Mouse (Mus musculus) liver, embryonic 15.5 days (tissue): ENCODE results near the gene Tnfaip8l3. TPM values are rescaled to one million over a fixed set of nuclear protein-coding genes. Genes with fewer than 3 reads are reported as not detected.

Source experiments
- ATAC-seq: fragments of 200-750 bp; cut with Nextera tagmentation; 2 replicates; pipeline ENCODE4 v1.8.0; 2017; ENCODE audit warnings: moderate number of reproducible peaks, mild to moderate bottlenecking, moderate library complexity; ENCODE audit not compliant: insufficient read depth
- H3K27ac ChIP-seq: fragments of 300-500 bp; sonication (generic); replicated peaks from 2 replicates; pipeline ENCODE4 v1.5.1; 2015; ENCODE audit warnings: mild to moderate bottlenecking, inconsistent platforms
- H3K27me3 ChIP-seq: fragments of 300-500 bp; sonication (generic); 2 replicates; pipeline ENCODE4 v1.6.1; 2015; ENCODE audit warnings: mild to moderate bottlenecking, inconsistent platforms
- H3K36me3 ChIP-seq: fragments of 300-500 bp; sonication (generic); replicated peaks from 2 replicates; pipeline ENCODE4 v1.6.1; 2015; ENCODE audit warnings: moderate library complexity, mild to moderate bottlenecking, inconsistent platforms
- H3K4me1 ChIP-seq: fragments of 300-500 bp; sonication (generic); replicated peaks from 2 replicates; pipeline ENCODE4 v1.6.1; 2015; ENCODE audit warnings: inconsistent platforms
- H3K4me2 ChIP-seq: fragments of 300-500 bp; sonication (generic); 2 replicates; pipeline ENCODE4 v1.6.1; 2015; ENCODE audit warnings: moderate library complexity, mild to moderate bottlenecking, inconsistent platforms
- H3K4me3 ChIP-seq: fragments of 300-500 bp; sonication (generic); replicated peaks from 2 replicates; pipeline ENCODE4 v1.5.1; 2015; ENCODE audit warnings: mild to moderate bottlenecking, inconsistent platforms
- H3K9ac ChIP-seq: fragments of 300-500 bp; sonication (generic); 2 replicates; pipeline ENCODE4 v1.6.1; 2015; ENCODE audit warnings: moderate library complexity, mild to moderate bottlenecking, inconsistent platforms
- H3K9me3 ChIP-seq: fragments of 300-500 bp; sonication (generic); replicated peaks from 2 replicates; pipeline ENCODE4 v1.6.1; 2016; ENCODE audit warnings: inconsistent platforms
- WGBS: fragments of 180-500 bp; shearing (Covaris S2); methylation state at CpG from one replicate; pipeline ENCODE4 v1.1.7; 2015; ENCODE audit warnings: mixed read lengths; ENCODE audit not compliant: insufficient replicate concordance; 5-methylcytosine and 5-hydroxymethylcytosine counted together
- polyA plus RNA-seq: library from polyadenylated mRNA; unstranded; fragments of >200 nt; fragmentation: Nextera tagmentation; extraction: Ambion mirVana; gene quantifications from 2 replicates; pipeline ENCODE4 v1.2.1, GENCODE M21; 2015

Gene Tnfaip8l3
- polyA plus RNA-seq = 0.17 and 0.22 TPM in 2 replicates

DNA sequence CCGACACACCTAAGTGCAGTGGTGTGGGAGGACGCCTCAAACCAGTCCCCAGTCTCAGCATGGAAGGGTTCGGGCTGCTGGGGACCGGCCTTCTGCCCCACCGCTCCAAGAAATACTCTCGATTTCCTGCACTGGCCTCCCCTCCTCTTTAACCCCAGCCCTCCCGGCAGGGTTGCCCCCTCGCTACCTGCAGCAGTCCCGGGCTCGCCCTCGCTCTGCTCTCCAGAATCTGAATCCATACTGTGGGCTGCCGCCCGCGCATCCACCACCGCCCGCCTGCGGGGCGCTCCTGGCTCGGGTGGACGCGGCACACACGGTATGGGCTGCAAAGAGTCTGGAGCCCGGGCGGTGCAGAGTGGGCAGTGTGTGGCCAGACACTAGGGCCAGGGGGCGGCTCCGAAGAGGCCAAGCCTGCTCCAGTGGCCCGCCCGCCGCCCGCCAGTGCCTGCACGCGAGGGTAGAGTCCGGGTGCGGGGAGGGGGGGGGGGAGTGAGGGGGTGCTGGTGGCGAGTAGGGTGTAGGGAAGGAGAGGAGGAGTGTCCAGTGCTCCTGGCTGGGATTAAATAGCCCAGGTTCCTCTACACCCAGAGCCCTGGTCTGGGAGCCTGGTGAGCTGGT is at the start of gene Tnfaip8l3:
Gene Tnfaip8l3, minus strand, starts transcription at position 357 of the 618 bp plus-strand sequence.
- Histone ChIP-seq H3K9me3 (no peaks in the 10 kb centered on the region), H3K36me3 (no peaks in the 10 kb centered on the region), H3K9ac (no peak within 1 kb of the TSS), H3K4me2 (peak within 1 kb of the TSS; percentile 63), H3K4me1 (0 out of 2 replicates have a peak, but pooled peaks cover 4% of the 10 kb centered on the region), H3K27ac (no peak within 1 kb of the TSS), H3K27me3 (peaks cover 34% of the 10 kb centered on the region), H3K4me3 (peak within 1 kb of the TSS; percentile 48)
- peak; percentile 69 for ATAC-seq
- 1% methylated on average over 34 of the region's 35 CpGs for WGBS

GRCm38 (mm10) chr9:54112726-54113125 is 44.5 kb upstream of the Tnfaip8l3 start:
- no peak for ATAC-seq

GRCm38 (mm10) chr9:54098636-54099035 is 30.4 kb upstream of the Tnfaip8l3 start:
- H3K9me3 ChIP-seq = no peaks in the 10 kb centered on the region
- ATAC-seq = no peak
- H3K9ac ChIP-seq = no peak overlapping the region
- no peak overlapping the region for H3K27ac ChIP-seq
- no peaks in the 10 kb centered on the region for H3K36me3 ChIP-seq
- H3K4me1 ChIP-seq = no peaks in the 10 kb centered on the region
- no peak overlapping the region for H3K4me2 ChIP-seq
- H3K4me3 ChIP-seq = no peak overlapping the region
- no peaks in the 10 kb centered on the region for H3K27me3 ChIP-seq

More at GRCm38 (mm10) chr9:54112726-54113125, 44.5 kb upstream of the Tnfaip8l3 start:
- Histone ChIP-seq H3K4me2 (no peak overlapping the region), H3K36me3 (no peaks in the 10 kb centered on the region), H3K9me3 (no peaks in the 10 kb centered on the region), H3K27me3 (no peaks in the 10 kb centered on the region), H3K4me1 (no peaks in the 10 kb centered on the region), H3K4me3 (no peak overlapping the region), H3K9ac (no peak overlapping the region), H3K27ac (no peak overlapping the region)

DNA sequence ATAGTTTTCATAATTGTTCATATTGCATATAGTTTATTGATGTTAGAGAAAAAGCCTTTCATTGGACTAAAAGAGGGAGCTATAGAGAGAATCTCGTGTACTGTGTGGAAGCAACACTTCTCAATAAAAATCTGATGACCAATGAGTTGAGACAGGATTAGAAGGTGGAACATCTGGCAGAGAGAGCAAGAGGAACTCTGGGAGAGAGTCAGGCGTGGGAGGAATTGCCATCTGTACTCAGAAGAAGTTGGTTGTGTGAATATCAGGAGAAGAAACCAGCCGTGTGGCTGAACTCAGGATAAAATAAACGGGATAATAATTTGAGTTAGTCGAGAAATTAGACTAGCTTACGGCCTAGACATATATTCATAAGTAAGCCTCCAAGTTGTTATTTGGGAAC is 28.9 kb upstream of the Tnfaip8l3 start:
- Histone ChIP-seq H3K27me3 (no peaks in the 10 kb centered on the region), H3K9me3 (no peaks in the 10 kb centered on the region), H3K4me2 (no peak overlapping the region), H3K4me1 (no peaks in the 10 kb centered on the region), H3K9ac (no peak overlapping the region), H3K4me3 (no peak overlapping the region), H3K27ac (no peak overlapping the region), H3K36me3 (no peaks in the 10 kb centered on the region)
- ATAC-seq = no peak
- WGBS = 58% methylated on average over 6 of the region's 6 CpGs

DNA sequence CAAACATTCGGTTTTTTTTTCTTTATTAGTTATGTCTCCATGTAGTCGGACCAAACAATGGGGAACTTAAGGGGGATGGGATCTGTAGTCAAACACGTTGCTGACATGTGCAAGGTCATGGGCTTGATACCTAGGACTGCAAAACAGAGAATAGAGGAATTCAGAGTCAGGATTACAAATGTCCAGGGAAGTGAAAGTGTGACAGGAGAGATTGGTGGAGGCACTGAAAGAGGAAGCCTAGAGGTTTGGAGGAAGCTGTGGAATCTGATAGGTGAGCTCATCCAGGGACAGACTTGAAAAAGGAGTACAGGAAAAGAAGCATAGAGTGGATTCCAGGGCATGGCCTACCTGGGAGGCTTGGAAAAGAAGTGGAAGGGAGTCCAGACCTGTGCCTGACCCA is 16.1 kb upstream of the Tnfaip8l3 start:
- Histone ChIP-seq H3K27me3 (no peaks in the 10 kb centered on the region), H3K4me2 (no peak overlapping the region), H3K9ac (no peak overlapping the region), H3K9me3 (no peaks in the 10 kb centered on the region), H3K27ac (no peak overlapping the region), H3K4me1 (no peaks in the 10 kb centered on the region), H3K4me3 (no peak overlapping the region), H3K36me3 (no peaks in the 10 kb centered on the region)
- ATAC-seq = no peak
- WGBS = 49% methylated on average over 3 of the region's 3 CpGs

DNA sequence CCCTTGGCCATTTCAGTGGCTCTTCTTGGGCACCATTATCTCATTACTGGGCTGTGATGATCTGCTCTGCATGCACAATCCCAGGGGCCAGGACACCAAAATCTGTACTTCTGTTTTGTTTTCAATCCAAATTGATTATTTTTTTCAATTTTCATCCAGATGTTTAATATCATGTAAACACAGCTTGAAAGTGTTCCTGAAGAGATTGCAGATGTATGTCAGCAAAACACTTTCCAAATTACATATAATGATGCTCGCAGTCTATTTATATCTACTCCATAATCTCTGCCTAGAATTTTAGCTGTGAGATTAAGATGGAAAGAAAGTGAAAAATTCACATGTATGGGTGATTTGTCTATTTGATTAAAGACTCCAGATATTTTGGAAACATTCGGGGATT is 9.6 kb upstream of the Tnfaip8l3 start:
- no peak overlapping the region for H3K27ac ChIP-seq
- H3K9me3 ChIP-seq = no peaks in the 10 kb centered on the region
- 43% methylated on average over 2 of the region's 2 CpGs for WGBS

DNA sequence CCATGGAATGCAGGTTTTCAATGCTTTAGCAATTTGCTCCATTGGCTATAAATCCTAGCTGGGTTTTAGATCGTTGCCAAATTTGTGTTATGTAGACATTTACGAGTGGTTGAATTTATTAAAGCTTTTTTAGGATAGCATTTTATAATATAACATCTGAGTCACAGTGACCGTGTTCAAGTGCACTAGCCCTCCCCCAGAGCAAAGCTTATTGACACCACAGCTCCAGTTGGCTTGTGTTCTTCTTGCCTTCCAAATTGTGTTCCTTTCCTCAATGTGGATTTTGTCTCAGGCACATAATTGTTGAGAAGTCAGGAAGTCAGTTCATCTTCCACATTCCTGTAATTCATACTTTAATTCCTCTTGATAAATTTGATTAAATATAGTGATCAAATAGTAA is 6.7 kb upstream of the Tnfaip8l3 start:
- no peak for ATAC-seq
- no peak overlapping the region for H3K4me3 ChIP-seq
- no peaks in the 10 kb centered on the region for H3K4me1 ChIP-seq
- H3K9me3 ChIP-seq = no peaks in the 10 kb centered on the region
- no peak overlapping the region for H3K9ac ChIP-seq
- WGBS = 53% methylated on average over 3 of the region's 3 CpGs
- no peaks in the 10 kb centered on the region for H3K36me3 ChIP-seq
- no peaks in the 10 kb centered on the region for H3K27me3 ChIP-seq
- no peak overlapping the region for H3K4me2 ChIP-seq
- no peak overlapping the region for H3K27ac ChIP-seq

More for the DNA sequence above, 9.6 kb upstream of the Tnfaip8l3 start:
- no peak for ATAC-seq
- Histone ChIP-seq H3K4me3 (no peak overlapping the region), H3K4me1 (no peaks in the 10 kb centered on the region), H3K27me3 (no peaks in the 10 kb centered on the region), H3K36me3 (no peaks in the 10 kb centered on the region), H3K9ac (no peak overlapping the region), H3K4me2 (no peak overlapping the region)

GRCm38 (mm10) chr9:54073688-54074087 is 5.5 kb upstream of the Tnfaip8l3 start:
- no peak overlapping the region for H3K9ac ChIP-seq
- H3K4me3 ChIP-seq = no peak overlapping the region
- H3K9me3 ChIP-seq = no peaks in the 10 kb centered on the region
- no peaks in the 10 kb centered on the region for H3K36me3 ChIP-seq
- no peak for ATAC-seq
- no peak overlapping the region for H3K27ac ChIP-seq
- peaks cover 8% of the 10 kb centered on the region for H3K27me3 ChIP-seq
- 54% methylated on average over 4 of the region's 4 CpGs for WGBS
- H3K4me1 ChIP-seq = 0 out of 2 replicates have a peak, but pooled peaks cover under 1% of the 10 kb centered on the region
- H3K4me2 ChIP-seq = no peak overlapping the region

DNA sequence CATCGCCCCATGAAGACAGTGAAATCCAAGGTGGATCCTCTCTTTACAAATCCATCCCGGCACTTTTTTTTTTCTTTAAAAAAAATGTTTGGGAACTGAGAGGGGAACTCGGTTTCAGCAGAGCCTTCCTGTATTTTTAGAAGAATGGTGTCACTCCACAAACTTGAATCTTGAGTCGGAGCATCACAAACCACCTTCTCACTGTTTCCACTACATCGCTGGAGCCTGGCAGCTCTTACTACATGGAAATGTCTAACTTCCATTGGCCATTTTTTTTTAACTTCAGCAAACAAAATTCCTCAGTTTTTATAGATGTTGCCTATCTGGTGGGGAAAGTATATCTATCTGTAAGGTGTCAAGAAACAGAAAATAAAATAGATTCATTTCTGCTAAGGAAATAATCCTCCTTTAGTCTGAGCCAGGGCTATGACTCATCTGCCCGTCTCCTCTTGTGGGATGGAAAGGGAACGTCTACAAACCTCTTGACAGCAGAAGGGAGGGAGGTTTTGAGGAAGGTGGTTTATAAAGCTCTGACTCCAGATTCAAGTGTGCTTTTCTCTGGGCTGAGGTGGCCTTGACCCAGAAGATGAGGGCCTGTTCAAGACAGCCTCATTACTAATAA is 3.4 kb upstream of the Tnfaip8l3 start:
- ATAC-seq = no peak
- Histone ChIP-seq H3K36me3 (no peaks in the 10 kb centered on the region), H3K4me2 (no peak overlapping the region), H3K27me3 (peaks cover 29% of the 10 kb centered on the region), H3K4me1 (0 out of 2 replicates have a peak, but pooled peaks cover 4% of the 10 kb centered on the region), H3K4me3 (no peak overlapping the region), H3K9me3 (no peaks in the 10 kb centered on the region), H3K9ac (no peak overlapping the region), H3K27ac (no peak overlapping the region)
- 37% methylated on average over 7 of the region's 7 CpGs for WGBS

DNA sequence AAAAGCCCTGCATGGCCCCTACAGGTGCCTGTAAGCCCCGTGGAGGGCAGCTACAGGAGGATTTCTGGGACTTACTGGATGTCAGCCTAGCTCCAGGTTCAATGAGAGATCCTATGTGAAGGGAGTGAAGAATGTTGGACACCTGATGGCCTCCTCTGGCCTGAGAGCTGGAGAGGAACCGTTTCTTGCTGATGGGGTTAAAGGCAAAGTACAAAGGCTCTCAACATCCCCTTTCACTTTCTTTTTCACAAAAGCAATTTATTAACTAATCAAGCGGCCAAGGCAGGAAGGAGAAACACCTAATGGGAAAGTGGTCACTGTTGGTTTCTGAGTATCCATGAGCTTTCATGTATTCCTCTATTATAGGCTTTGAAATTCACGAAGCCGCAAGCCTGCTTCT is 1.0 kb upstream of the Tnfaip8l3 start:
- Histone ChIP-seq H3K4me2 (peak overlapping the region; percentile 63), H3K27ac (no peak overlapping the region), H3K36me3 (no peaks in the 10 kb centered on the region), H3K4me3 (peak overlapping the region; percentile 48), H3K9ac (no peak overlapping the region), H3K4me1 (0 out of 2 replicates have a peak, but pooled peaks cover 4% of the 10 kb centered on the region), H3K27me3 (peaks cover 34% of the 10 kb centered on the region), H3K9me3 (no peaks in the 10 kb centered on the region)
- ATAC-seq = no peak
- 39% methylated on average over 5 of the region's 5 CpGs for WGBS

DNA sequence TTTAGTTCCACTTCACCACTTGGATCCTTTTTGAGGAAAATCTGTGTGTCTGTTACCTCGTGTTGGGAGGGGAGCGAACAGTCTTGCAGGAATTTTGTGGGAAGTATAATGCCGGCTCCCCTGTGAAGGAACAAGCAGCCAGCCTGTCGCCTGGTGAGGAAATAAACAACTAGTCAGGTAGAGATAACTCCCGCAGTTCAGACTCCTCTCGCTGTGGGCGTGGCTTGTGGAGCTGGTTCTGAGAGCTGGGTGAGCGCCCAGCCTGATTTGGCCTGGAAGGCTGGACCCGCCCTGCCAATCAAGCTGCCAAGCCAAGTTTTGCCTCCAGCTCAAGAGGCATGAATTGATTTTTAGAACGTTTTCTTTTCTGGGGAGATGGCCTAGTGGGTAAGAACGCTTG is 589 bp upstream of the Tnfaip8l3 start:
- peak overlapping the region; percentile 48 for H3K4me3 ChIP-seq
- no peak overlapping the region for H3K9ac ChIP-seq
- no peaks in the 10 kb centered on the region for H3K9me3 ChIP-seq
- ATAC-seq = peak; percentile 65
- no peak overlapping the region for H3K27ac ChIP-seq
- under 1% methylated on average over 11 of the region's 11 CpGs for WGBS
- peaks cover 34% of the 10 kb centered on the region for H3K27me3 ChIP-seq
- no peaks in the 10 kb centered on the region for H3K36me3 ChIP-seq
- H3K4me1 ChIP-seq = 0 out of 2 replicates have a peak, but pooled peaks cover 4% of the 10 kb centered on the region
- H3K4me2 ChIP-seq = peak overlapping the region; percentile 63
